Mouse (Mus musculus) adrenal gland, postnatal 25 days (tissue): Measurements from ENCODE around the gene Gpr183. TPM values are rescaled to one million over a fixed set of nuclear protein-coding genes. Genes with fewer than 3 reads are reported as not detected.

Experiments
- DNase-seq: peaks from one replicate; pipeline ENCODE4 v3.0.0; 2021; ENCODE audit warnings: mixed read lengths
- total RNA-seq: library from RNA; stranded (reverse); gene quantifications from 2 replicates; pipeline ENCODE4 v1.2.3, GENCODE M21; 2021

The Gpr183 gene
- total RNA-seq, 1 experiment from 2014 or later: 0.91 TPM

DNA sequence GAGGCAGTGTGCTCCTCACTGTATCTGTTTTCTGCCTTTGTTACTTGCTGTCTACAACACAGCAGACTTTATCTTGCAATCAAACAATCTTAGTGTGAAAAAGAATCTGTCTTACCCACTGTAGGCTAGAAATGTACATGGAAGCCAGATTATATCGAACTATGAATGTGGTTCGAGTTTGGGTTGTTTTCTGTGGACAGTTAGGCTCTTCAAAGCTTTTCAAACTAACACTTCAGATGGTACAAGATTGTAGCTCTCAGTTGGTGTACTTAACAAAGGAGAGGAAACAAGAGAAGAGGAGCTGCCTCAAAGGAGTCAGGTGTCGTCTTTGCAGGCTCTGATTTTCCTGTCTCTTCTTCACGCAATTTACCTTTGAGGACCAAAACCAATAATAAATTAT, 22.7 kb upstream of the Gpr183 start:
- DNase-seq: no peak

DNA sequence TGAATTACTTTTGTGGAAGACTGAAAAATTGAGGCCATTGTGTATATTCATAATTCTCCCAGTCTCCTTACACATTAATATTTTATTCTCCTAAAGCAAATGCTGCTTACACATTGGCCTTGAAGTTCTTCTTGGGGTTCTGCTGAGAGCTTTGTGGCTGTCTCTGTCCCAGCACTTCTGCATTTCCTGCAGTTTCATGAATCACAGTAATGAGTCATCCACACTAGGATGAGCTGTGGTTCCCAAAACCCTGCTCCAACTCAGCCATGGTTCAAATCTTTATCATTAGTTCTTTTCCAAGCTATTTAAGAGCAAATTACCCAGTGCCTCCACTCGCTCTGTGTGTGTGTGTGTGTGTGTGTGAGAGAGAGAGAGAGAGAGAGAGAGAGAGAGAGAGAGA, 22.3 kb upstream of the Gpr183 start:
- no peak for DNase-seq

DNA sequence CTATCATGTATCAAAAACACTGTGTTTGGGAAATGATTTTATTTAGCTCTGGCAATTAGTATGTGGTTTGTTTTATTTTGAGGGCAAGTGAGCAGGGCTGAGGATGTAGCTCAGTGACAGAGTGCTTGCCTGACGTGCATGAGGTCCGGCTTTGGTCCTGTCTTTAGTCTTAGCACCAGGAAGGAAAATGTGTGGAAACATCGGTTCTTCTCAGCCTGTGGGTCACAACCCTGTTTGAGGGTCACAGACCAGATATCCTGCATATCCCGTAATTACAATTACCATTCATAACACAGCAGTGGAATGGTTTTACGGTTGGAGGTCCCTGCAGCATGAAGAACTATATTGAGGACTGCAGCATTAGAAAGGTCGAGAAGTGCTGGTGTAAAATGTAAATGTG, 21.0 kb upstream of the Gpr183 start:
- no peak for DNase-seq

DNA sequence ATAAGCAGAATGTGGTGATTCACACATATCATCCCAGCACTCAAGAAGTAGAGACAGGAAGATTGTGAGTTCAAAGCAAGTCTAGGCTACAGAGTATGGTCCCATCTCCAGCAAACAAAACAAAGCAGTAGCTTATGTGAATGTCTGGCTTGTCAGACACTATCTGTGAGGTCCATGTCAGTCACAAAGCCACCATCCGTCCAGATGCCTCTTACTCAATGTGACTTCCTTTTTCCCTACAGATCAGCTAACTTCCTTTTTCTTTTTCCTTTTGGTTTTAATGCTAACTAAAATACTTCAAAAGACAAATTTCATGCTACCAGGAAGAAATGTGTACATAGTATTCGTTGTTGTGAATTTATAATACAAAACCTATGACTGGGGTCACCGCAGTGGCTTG, 20.5 kb upstream of the Gpr183 start:
- DNase-seq: no peak

DNA sequence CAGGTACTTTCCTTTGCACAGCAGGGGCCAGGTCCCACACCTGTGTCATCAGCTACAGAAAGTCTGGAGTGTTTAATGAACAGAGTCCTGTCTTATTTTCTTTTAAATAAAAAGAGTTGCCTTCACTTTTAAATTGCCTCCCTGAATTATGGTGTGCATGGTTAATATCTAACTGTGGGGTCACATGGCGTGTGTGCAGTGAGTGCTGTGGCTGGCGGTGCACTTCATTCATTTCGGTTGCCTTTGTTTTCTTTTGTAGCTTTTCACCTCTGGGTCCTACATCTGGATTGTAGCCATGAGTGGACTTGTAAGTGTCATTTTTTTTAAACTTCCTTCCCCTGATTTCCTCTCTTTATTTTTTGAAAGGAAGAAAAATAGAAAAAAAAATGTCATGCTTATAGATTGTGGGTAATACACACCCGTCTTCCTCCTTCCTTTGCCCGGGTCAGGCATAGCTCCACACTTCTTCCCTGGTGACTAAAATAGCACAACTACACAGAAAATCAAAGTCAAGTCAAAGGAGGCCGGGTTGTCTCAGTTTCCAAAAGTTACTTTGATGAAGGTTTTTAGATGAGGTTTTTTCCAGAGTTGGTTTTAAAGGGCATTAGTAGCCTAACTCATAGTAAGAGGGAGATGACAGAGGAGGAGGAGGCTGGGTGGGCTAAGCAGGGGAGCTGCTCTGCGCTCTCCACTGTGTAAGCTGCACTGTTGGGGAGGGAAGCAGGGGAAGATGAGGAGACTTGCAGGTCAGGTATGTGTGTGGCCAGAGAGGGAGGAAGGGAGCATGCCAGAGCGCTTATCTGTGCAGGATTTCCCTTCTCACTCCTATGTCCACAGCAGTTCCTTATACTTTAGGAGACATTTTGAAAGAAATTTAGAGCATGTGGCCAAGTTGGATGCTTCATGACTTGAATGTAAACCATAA, 18.3 kb upstream of the Gpr183 start:
- no peak for DNase-seq

DNA sequence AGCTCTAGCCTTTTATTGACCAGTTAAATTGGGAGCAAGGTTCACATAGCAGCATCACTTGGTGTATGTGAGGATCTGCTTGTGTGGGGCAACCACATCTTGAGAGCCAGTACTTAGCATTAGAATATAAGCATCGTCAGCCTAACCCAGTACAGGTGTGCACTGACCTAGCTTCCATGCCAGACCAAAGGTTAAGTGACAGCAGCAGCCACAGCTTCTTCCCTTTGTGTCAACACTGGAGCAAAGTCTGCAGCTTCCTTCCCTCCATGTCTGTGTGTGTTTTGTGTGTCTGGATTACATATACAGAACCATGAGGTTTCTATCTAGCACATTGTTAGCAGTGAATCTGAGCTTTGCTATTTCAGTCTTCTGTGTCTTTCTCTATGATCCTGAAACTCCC, 16.5 kb upstream of the Gpr183 start:
- no peak for DNase-seq

DNA sequence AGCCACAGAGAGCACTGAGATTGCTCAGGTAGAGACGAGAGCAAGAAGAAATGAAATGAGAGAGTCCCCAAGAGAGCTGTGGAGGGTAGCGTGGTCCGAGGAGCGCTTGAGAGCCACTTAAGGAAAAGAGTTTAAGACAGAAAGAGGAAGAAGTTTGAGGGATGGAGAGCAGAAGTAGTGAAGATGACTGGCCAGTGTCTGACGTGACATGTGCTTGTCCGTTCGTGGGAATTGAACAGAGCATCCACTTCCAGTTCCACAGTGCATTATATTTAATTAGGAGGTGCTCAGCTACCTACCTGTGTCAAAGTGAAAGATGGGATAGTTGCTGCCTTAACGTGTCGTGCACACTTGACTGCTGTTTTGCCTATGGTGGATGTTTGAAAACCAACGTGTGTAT, 8.1 kb upstream of the Gpr183 start:
- no peak for DNase-seq

DNA sequence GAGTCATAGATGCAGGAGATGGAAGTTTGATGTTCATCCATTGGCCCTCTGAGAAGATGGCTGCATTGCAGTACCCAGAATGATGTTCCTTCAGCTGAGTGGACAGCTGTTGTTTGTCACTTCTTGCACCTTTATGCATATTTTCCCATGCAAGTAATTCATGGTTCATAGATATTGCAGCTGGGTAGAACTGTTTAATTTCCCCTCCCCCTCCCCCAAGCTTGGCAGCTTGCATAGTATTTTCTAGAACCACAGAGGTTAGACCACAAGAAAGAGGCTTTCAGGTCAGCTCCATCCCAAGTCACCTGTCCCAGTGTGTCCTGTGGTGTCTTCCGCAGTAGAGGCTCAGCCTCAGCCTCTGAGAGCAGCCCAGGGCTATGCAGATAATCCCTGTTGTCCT, 5.4 kb upstream of the Gpr183 start:
- DNase-seq: no peak

DNA sequence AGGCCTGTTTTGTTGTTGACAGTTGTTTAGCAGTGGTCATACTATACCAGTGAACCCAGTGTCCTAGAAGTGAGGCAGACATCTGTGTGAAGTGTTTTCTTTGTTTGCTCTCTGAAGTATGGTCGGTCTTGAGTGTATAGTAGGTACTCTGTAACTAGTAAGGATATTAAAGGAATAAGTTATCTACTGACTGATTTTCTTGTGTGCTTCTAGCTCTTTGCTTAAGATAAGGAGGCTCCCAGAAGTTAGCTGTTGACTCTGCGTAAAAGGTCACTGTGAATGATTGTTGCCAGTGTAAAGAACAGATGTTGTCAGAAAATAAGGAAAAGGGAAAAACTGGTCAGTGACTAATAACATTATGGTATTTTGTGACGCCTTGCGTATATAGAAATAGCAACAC, 2.1 kb upstream of the Gpr183 start:
- no peak for DNase-seq

DNA sequence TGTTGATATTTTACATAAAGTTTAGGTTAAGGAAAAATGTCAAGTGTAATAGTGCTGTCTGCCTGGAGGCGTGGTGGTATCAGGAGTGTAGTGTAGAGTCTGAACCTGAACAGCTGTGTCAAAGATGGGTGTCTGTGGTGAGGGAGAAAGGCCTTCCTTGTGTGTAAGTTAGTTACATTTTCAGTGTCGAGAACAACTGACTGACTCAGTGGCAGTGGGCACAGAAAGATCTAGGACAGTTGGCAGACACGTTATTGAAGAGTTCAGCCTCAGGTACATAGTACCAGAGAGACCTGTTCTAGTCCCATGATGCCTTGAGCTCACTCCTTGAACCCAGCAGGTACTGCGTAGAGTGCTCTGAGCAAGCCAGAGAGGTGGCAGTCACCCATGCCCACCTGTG, 466 bp upstream of the Gpr183 start:
- DNase-seq: no peak

DNA sequence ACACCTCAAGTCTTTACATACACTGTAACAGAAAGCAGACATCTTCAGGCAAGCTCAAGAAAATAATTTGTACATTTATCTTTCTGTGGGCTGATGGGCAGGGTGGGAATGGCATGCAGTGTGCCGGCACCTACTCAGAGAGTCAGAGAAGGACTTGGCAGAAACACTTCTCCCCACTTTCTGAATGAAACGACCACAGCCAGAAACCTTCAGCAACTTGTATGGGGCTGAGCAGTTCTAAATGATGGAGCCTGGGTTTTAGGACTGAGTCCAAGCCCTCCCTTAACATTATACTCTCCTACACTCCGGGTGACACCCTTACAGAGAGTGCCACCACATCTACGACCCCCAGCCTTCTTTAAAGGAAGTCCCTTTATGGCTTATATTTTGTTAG, 1.1 kb downstream of the Gpr183 start:
- DNase-seq: no peak

DNA sequence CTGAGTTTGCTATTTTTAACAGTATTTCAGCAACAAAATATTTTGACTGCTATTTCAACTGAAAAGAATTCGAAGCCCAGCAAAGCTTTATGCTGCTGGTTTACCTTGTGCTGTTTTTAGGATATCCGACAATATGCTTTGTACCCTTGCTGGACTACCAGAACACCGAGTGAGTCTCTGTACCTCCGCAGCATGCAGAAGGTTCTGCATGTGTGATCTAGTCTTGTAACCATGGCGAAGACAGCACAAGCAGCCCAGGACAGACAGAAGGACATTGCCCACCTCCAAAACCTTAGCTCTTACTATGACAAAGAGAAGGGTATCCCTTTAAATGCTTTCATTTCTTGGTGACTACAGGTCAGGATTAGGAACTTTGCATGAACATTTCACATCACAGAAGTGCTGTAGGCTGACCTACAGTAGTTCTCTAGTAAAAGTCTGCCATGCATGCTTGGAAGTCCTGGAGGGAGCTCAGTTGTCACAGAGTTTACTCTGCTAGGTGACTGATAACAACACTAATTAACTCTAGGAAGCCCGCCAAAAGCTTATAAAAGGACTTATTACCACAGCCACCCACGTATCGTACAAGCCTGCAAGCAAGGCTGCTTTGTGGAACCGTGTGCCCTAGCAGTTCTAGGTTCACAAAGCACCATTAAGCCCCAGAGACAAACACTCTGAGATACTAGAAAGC, 1.6 kb downstream of the Gpr183 start:
- no peak for DNase-seq

DNA sequence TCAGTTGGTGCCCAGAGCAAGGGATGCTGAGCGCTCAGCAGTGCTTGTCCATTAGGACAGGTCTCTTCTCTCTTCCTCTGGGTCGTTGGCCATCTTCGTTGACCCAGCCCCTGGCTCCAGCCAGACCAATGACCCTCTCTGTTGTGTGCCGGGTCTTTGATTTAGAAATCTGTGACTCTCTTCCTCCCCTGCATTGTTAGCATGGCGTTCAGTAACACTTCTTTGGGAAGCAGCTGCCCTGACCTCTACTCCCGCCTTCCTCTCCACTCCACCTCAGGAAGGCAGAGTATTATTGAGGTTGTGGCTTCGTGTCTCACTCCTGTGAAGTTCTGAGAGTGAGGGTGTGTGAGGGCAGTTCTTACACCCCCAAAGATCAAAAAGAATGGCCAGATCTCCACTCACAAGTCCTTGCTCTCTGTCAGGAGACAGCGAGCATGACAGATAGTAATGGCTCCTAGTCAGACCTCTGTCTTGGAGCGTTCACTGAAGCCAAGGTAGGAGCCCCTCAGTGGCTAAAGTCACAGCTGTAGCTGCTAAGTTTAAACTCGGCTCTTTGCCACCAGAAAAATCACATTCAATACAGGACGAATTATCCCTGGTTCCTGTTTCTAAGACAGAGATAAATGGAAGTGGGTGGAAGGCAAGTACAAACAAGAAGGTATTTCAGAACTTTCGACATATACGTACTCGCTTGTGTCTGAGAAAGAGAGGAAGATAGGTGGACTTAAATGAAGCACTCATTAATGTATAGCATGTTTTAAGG, 2.7 kb downstream of the Gpr183 start:
- DNase-seq: no peak

DNA sequence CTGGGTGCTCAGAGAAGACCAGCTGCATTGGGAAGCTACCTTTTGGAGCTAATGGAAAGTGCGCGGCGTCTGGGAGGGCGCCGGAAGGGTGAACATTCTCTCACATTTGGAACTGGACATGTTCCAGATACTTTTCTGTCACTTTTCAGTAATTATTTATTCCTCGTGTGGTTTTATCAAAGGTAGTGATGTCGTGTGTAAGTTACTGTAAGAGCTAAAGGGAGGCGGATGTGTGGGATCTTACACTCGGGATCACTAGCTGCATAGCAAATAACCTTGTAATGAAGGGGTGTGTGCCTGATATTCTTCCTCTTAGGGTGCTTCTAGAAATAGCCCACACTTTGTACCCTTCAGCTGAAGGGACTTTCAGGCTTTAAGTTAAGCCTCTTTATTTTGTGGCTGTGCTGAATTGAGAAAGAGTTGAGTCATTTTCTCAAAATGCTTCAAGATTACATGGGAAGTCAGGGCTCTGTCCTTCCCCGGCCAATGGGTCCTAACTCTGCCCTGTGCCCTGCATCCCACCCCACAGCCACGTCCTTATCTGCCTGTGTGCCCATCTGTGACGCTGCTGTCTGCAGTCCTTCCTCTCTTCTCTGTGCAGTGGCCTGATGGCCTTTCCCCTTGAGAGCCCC, 3.4 kb downstream of the Gpr183 start:
- DNase-seq: no peak

DNA sequence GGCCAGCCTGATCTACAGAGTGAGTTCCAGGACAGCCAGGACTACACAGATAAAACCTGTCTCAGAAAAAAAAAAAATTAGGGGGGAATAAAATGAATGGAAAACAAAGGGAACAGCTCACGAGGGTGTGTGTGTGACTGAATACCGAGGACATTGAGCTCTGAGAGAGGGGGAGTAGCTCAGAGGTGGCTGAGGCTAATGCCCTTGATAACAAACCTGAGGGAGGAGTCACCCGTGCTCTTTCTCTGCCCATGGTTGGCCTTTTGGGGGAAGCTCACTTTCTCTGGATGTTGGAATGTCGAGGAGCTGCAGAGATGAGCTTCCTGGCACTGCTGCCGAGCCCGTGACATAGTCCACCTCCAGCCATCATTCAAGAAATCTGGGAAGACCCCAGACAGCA, 4.0 kb downstream of the Gpr183 start:
- no peak for DNase-seq

DNA sequence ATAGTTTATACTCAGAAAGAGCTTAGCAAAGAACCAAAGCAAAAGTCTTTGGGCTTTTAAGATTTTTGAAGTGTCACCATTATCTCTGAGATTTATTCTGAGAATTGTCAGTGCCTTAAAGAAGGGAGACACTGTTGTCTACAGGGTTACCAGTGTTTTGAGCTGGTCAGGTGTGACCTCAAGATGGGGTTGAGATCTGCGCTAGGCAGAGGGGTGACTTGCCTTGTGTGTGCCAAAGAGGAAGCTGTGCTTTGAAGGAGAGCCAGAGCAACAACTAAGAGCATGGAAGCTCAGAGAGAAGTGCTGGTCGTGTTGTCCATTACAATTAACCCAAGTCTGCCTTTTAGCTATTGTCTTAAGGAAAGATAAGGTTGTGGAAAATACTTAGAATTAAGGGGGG, 4.5 kb downstream of the Gpr183 start:
- DNase-seq: no peak

DNA sequence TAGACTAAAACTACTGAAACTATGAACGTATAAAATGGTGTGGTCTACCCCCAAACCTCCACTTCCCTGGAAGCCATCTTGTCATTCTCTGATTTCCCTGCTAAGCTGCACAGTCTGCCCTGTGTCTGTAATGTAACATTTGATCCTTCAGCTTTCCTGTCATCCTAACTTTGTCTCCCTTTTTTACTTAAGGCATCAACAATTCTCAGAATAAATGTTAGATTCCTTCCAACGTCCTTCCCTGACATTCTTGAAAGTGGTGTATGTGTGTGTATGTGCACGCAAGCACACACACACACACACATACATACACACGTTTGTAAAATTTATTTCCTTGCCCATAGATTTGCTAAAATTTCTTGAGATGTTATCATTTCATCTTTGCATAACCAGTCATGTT, 5.0 kb downstream of the Gpr183 start:
- no peak for DNase-seq

DNA sequence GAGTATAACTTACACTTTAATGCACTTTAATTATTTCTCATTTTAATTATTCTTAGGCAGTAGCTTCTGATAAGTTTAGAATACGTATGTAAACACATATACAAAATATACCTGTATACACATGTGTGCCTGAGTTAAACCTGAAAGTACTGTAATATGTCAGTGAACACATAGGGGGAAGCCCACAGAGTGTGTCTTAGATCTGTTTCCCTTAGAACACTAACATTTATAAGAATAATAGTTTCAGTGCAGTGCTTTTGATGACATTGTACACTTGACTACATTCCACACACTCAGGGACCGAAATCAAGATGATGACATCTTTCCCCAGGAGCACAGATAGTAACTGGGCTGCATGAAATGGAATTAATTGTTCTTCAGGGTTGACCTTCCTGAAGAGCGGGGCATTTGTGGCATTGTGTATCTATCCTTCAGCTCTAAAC, 5.4 kb downstream of the Gpr183 start:
- no peak for DNase-seq

DNA sequence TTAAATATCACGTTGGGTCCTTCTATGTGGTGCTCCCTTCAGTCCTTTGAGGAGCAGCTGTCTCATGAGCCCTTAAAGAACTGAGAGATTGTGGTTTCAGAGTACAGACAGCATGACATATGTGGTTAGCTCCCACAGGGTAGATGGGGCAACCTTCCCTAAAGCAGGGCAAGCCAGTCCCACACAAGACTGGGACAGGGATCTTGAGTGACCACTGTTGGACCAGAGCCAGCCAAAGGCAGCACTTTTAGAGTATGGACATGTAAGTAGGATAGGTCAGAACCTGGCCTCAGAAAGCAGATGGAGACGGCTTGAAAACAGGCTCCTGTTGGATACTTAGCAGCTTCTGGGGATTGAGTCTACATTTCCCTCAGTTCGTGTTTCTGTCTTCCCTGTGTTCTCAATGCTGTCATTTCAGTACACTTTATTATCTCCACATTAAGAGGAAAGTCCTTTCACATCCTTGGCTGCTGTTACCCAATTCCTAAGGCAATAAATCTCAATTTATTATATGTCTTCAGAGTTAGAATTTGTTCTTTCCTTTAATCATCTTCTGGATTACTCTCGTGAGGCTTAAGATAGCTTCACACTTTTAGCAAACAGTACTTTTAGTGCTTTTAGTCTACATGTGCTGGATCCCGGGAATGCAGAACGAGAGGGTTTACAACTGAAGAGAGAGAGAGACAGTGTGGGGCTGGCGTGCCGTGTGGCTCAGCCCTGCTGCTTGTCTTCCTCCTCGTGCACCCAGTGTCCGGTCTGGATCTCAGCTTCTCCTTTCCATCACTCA, 6.1 kb downstream of the Gpr183 start:
- DNase-seq: no peak

DNA sequence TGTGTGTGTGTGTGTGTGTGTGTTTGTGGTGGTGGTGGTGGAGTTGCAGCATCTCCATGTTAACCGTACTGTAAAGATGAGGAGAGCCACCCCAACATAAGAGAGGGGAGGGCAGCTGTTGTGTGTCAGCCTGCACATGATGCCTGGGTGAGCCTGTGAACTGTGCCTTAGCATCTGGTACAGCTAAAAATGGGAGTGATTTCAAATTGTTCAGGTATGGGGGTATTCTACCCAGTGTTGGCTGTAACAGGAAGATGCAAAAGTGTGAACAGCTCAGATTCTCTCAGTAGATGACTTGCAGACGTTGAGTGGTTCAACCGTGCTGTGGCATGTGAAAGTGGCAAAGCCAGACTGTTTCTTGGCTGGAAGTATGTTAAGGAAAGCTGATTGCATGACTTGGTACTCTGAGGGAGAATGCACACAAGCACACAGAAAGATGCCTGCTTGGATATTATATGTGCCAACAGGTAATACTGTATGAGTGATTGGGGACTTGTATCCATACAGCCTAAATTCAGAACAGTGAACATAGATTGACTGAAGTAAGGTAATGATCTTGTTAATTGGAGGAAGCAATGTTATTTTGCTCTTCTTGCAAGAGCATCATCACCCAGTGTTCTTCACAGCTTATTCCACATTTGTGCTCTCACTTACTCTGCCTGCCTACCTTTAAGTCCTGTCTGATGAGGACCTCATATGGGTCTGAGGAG, 6.8 kb downstream of the Gpr183 start:
- DNase-seq: no peak
